Mouse (Mus musculus) kidney, postnatal 0 days (tissue): Measurements from ENCODE around the gene Icam2. TPM values are rescaled to one million over a fixed set of nuclear protein-coding genes. Genes with fewer than 3 reads are reported as not detected.

Source experiments
- ATAC-seq: fragments of 200-750 bp; cut with Nextera tagmentation; replicated peaks from 2 replicates; pipeline ENCODE4 v1.8.0; 2017; ENCODE audit warnings: low read depth, moderate number of reproducible peaks, moderate TSS enrichment, moderate library complexity; ENCODE audit not compliant: low FRiP score
- DNase-seq: peaks from one replicate; pipeline ENCODE4 v3.0.0-alpha.2; 2016; ENCODE audit warnings: low spot score
- H3K27ac ChIP-seq: fragments of 300-500 bp; sonication (generic); 2 replicates; pipeline ENCODE4 v1.5.1; 2014; ENCODE audit warnings: mild to moderate bottlenecking
- H3K27me3 ChIP-seq: fragments of 300-500 bp; sonication (generic); 2 replicates; pipeline ENCODE4 v1.6.1; 2014; ENCODE audit warnings: low read length, mixed read lengths; ENCODE audit not compliant: insufficient read depth
- H3K36me3 ChIP-seq: fragments of 300-500 bp; sonication (generic); 2 replicates; pipeline ENCODE4 v1.6.1; 2014; ENCODE audit warnings: low read length, mixed read lengths; ENCODE audit not compliant: insufficient read depth
- H3K4me1 ChIP-seq: fragments of 300-500 bp; sonication (generic); replicated peaks from 2 replicates; pipeline ENCODE4 v1.6.1; 2014; ENCODE audit warnings: antibody characterized with exemption, low read length, mixed read lengths; ENCODE audit not compliant: insufficient read depth
- H3K4me2 ChIP-seq: fragments of 300-500 bp; sonication (generic); 2 replicates; pipeline ENCODE4 v1.6.1; 2014; ENCODE audit warnings: mild to moderate bottlenecking, low read length, moderate library complexity, mixed read lengths
- H3K4me3 ChIP-seq: fragments of 300-500 bp; sonication (generic); replicated peaks from 2 replicates; pipeline ENCODE4 v1.5.1; 2014; ENCODE audit warnings: low read depth, low read length
- H3K9ac ChIP-seq: fragments of 300-500 bp; sonication (generic); 2 replicates; pipeline ENCODE4 v1.6.1; 2014; ENCODE audit warnings: low read depth, low read length
- H3K9me3 ChIP-seq: fragments of 300-500 bp; sonication (generic); replicated peaks from 2 replicates; pipeline ENCODE4 v1.6.1; 2016; ENCODE audit warnings: low read length, inconsistent platforms, mixed read lengths
- CTCF ChIP-seq: IDR thresholded peaks from 2 replicates; pipeline ENCODE4 v1.5.1; 2016; ENCODE audit warnings: antibody characterized with exemption, low read depth, mild to moderate bottlenecking, moderate library complexity
- WGBS: fragments of 180-500 bp; shearing (Covaris S2); extraction: QIAGEN DNeasy Blood & Tissue Kit; methylation state at CpG from one replicate; pipeline ENCODE4 v1.1.7; 2014; 5-methylcytosine and 5-hydroxymethylcytosine counted together
- polyA plus RNA-seq: library from polyadenylated mRNA; unstranded; fragments of >200 nt; fragmentation: Nextera tagmentation; extraction: Ambion mirVana; gene quantifications from 2 replicates; pipeline ENCODE4 v1.2.1, GENCODE M21; 2015

The Icam2 gene
- polyA plus RNA-seq, 1 experiment from 2014 or later = 62.5 TPM

- Histone ChIP-seq H3K9me3 (no peaks in the 10 kb centered on the region), H3K4me3 (no peak overlapping the region), H3K4me2 (no peak overlapping the region), H3K27ac (peak overlapping the region; percentile 83), H3K27me3 (no peaks in the 10 kb centered on the region), H3K36me3 (no peaks in the 10 kb centered on the region), H3K4me1 (no peaks in the 10 kb centered on the region), H3K9ac (no peak overlapping the region)
- no peak for ATAC-seq
- WGBS = 71% methylated on average over 6 of the region's 6 CpGs
- no peak for DNase-seq
- no peak for TF ChIP-seq CTCF
Measured at GRCm38 (mm10) chr11:106383051-106383790, 4.7 kb downstream of the Icam2 start.

DNA sequence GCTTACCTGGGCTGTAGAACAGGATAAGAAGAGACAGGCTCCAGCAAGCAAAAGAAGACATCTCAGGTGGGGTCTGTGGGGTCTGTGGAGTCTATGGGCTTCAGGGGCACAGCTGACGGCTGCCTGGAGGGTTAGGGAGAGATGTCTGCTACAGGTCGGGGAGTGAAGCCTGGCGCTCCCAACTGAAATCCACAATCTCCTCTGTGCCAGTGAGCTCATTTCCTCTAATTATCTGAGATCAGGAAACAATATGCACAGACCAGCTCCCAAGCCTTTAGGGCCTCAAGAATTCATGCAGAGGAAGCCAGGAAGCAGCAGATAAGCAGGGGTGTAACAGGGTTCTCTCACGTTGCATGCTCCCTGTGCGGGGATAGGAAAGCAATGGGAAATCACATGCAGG lies 5.5 kb downstream of the Icam2 start:
- 58% methylated on average over 5 of the region's 5 CpGs for WGBS
- H3K9me3 ChIP-seq = no peaks in the 10 kb centered on the region
- 0 out of 2 replicates have a peak overlapping the region, but pooled peaks have one; percentile 5 for H3K9ac ChIP-seq
- no peaks in the 10 kb centered on the region for H3K36me3 ChIP-seq
- H3K27ac ChIP-seq = peak overlapping the region; percentile 83
- H3K4me3 ChIP-seq = peak overlapping the region; percentile 8
- no peaks in the 10 kb centered on the region for H3K27me3 ChIP-seq
- H3K4me2 ChIP-seq = peak overlapping the region; percentile 14
- DNase-seq (peak; percentile 54), ATAC-seq (no peak)
- no peak for TF ChIP-seq CTCF
- H3K4me1 ChIP-seq = no peaks in the 10 kb centered on the region

GRCm38 (mm10) chr11:106381883-106382282 lies 6.0 kb downstream of the Icam2 start:
- peak overlapping the region; percentile 8 for H3K4me3 ChIP-seq
- peak overlapping the region; percentile 83 for H3K27ac ChIP-seq
- TF ChIP-seq CTCF = peak; percentile 26; the same call in 1 of the 2 replicates
- peak overlapping the region; percentile 18 for H3K4me2 ChIP-seq
- no peaks in the 10 kb centered on the region for H3K4me1 ChIP-seq
- WGBS = 79% methylated on average over 7 of the region's 7 CpGs
- peak; percentile 14 for DNase-seq
- H3K27me3 ChIP-seq = no peaks in the 10 kb centered on the region
- no peaks in the 10 kb centered on the region for H3K36me3 ChIP-seq
- no peak for ATAC-seq
- no peaks in the 10 kb centered on the region for H3K9me3 ChIP-seq
- 0 out of 2 replicates have a peak overlapping the region, but pooled peaks have one; percentile 5 for H3K9ac ChIP-seq

GRCm38 (mm10) chr11:106381011-106381410 lies 6.9 kb downstream of the Icam2 start:
- Histone ChIP-seq H3K4me1 (no peaks in the 10 kb centered on the region), H3K9ac (no peak overlapping the region), H3K9me3 (no peaks in the 10 kb centered on the region), H3K27ac (no peak overlapping the region), H3K4me3 (peak overlapping the region; percentile 11; the same call in 1 of the 2 replicates), H3K36me3 (no peaks in the 10 kb centered on the region), H3K4me2 (peak overlapping the region; percentile 42), H3K27me3 (no peaks in the 10 kb centered on the region)
- DNase-seq = peak; percentile 14
- ATAC-seq = no peak
- peak; percentile 58 for TF ChIP-seq CTCF
- 75% methylated on average over 11 of the region's 11 CpGs for WGBS

- Histone ChIP-seq H3K4me3 (no peak overlapping the region), H3K27me3 (no peaks in the 10 kb centered on the region), H3K9me3 (no peaks in the 10 kb centered on the region), H3K9ac (no peak overlapping the region), H3K36me3 (no peaks in the 10 kb centered on the region), H3K4me1 (no peaks in the 10 kb centered on the region), H3K27ac (no peak overlapping the region; the same call in 1 of the 2 replicates), H3K4me2 (no peak overlapping the region)
- WGBS = 85% methylated on average over 5 of the region's 5 CpGs
- TF ChIP-seq CTCF = no peak
- DNase-seq (no peak), ATAC-seq (no peak)
Measured at GRCm38 (mm10) chr11:106374979-106375378, 12.9 kb downstream of the Icam2 start.

DNA sequence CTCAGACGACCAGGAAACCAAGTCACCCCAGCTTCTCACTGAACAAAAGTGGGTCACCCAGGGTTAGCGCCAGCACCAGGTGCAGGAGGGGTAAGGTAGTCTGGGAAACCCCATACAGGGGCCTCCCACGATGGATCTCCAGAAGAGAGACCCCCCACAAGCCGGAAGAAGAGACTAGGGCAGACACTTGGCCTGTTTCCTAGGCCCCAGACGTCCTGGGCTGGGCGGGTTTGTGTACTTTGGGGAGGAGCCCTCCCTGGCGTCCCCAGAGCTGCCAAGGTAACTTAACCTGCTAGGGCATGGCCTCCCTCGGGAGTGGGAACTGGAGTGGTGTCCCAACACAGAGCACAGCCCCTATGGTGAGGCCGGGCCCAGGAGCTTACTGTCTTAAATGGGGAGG lies 13.3 kb downstream of the Icam2 start:
- ATAC-seq (no peak; the same call in 1 of the 2 replicates), DNase-seq (peak; percentile 43)
- Histone ChIP-seq H3K9ac (no peak overlapping the region), H3K9me3 (no peaks in the 10 kb centered on the region), H3K27me3 (no peaks in the 10 kb centered on the region), H3K4me2 (no peak overlapping the region), H3K27ac (peak overlapping the region; percentile 4; the same call in 1 of the 2 replicates), H3K4me1 (no peaks in the 10 kb centered on the region), H3K36me3 (no peaks in the 10 kb centered on the region), H3K4me3 (no peak overlapping the region)
- WGBS = 29% methylated on average over 9 of the region's 9 CpGs
- TF ChIP-seq CTCF = no peak
